Mouse (Mus musculus): ENCODE results near the gene Kcnd3. TPM values are rescaled to one million over a fixed set of nuclear protein-coding genes. Genes with fewer than 3 reads are reported as not detected.

Kcnd3 gene
- total RNA-seq, 2 experiments from 2014 or later: not detected

GRCm38 (mm10) chr3:105573156-105573555 is 121.0 kb downstream of the Kcnd3 start:
- no peak for ATAC-seq (ENCODE audit: poor library complexity, severe bottlenecking)

DNA sequence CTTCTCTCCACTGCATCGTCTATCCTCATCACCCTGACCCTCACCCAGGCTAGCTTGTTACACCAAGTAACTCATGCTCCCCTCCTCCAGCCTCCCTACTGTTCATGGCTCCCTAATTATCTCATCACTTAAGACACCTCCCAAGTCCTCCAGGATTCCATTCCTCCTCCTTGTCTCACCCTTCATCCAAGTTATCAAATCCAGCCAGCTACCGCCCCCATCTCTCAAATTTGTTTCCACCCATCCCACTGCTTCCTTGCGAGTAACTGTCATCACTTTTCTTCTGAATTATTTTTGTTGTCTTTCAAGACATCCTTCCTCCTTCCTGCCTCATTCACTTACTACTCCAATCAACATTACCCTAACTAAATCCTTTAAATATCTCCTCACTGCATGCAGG is 126.2 kb downstream of the Kcnd3 start:
- no peak for ATAC-seq (ENCODE audit: poor library complexity, severe bottlenecking)

DNA sequence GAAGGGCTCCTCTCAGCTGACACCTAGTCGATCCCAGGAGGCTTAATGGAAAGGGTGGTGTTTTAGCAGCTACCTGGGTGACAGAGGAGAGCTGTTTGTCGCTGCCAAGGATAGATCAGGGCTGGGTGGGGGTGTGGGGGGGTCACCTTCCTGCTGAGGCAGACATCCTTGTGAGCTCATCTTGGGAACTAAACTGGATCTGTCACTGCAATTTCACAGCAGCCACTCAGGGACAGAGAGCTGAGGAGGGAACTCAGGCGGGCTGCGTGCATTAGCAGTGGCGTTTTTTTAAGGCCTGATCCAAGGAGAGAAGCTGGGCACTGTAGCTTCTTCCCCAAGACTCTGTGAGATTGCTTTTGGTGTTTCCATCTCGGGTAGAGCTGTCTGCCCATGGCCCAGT is 129.0 kb downstream of the Kcnd3 start:
- no peak for ATAC-seq (ENCODE audit: poor library complexity, severe bottlenecking)

DNA sequence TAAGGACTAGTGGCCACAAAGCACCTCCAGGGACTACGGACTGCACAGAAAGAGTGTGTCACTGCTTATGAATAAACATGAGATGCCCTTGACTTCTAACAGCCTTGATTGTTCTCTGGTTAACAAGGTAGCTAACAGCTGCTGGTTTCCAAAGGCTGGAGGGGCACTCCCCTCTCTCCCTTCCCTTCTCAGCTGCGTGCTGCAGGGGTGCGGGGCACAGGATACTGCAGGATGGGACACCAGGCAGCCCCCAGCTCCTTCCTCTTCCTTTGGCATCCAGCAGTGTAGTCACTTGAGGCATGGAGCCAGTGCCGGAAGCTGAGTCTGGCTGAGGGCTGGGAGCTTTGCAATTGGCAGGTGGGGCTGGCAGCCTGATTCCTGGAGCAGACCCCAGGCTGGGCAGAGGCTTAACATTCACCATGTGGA is 133.6 kb downstream of the Kcnd3 start:
- no peak for ATAC-seq (ENCODE audit: poor library complexity, severe bottlenecking)

DNA sequence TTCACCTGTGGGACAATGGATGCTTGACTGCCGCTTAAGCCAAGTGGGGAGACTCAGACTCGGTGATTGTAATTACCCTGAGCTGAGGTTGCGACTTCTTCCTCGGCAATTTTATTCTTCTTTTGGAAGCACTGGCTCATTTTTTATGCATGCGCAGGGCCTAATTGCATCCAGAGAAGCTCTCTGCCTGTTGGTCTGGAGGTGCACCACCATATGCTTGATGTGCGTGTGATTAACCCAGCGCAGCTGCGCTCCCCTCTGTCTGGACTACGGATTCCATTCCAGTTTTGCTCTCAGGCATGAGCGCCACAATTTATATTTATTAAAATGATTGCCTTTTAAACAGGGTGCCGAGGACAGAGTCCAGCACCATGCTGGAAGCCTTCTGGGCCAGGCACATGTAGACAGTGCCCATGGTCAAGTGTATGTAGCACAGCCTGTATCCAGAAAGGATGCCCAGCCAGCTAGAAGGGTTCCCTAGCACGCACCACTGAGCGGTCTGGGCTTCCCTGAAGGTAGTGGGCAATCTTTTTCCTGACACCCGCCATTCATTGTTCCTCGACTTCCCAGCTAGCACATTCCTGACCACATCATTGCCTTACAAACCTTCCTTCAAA is 138.0 kb downstream of the Kcnd3 start:
- no peak for ATAC-seq (ENCODE audit: poor library complexity, severe bottlenecking)

- no peak for ATAC-seq (ENCODE audit: poor library complexity, severe bottlenecking)
These were observed 139.6 kb downstream of the Kcnd3 start for GRCm38 (mm10) chr3:105591766-105592165.

DNA sequence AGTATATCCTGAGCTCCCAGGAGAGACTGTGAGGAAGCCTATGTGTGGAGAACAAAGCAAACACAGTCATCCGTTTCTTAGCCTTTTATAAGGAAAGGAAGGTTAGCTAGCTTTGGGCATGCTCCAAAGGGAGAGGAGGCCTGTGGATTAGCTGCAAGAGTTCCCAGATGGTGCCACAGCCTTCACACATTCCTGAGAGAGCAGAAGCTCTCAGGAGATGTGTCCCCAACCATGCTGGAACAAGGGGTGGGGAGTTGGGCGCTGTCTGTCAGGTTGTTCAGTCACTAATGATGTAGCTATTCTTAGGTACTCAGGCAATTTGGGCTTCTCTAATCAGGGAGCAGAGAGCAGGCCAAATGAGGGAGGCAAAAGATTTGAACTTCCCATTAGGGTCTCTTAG is 140.1 kb downstream of the Kcnd3 start:
- ATAC-seq (ENCODE audit: poor library complexity, severe bottlenecking): no peak

- ATAC-seq (ENCODE audit: poor library complexity, severe bottlenecking): no peak
These were observed 148.4 kb downstream of the Kcnd3 start for GRCm38 (mm10) chr3:105600483-105600882.

DNA sequence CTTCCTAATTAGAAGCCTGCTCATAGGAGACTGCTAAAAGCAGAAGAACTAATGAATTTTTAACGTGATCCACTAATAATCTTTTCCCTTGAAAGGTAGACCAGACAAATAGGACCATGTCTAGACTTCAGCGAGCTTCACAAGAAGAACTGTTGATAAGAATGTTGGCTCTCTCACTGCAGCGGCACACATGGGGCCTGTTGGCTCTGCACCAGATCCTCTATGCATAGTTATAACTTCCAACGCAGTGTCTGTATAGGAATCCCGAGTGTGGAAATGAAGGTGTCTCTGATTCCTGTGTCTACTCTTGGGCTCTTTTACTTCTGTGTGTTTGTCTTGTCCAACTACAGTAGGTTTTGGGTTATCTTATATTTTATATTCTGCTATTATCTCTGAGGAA is 150.8 kb downstream of the Kcnd3 start:
- no peak for ATAC-seq (ENCODE audit: poor library complexity, severe bottlenecking)

- no peak for ATAC-seq (ENCODE audit: poor library complexity, severe bottlenecking)
These were observed 153.6 kb downstream of the Kcnd3 start for GRCm38 (mm10) chr3:105605726-105606125.

- no peak for ATAC-seq (ENCODE audit: poor library complexity, severe bottlenecking)
These were observed 156.7 kb downstream of the Kcnd3 start for GRCm38 (mm10) chr3:105608857-105609256.

DNA sequence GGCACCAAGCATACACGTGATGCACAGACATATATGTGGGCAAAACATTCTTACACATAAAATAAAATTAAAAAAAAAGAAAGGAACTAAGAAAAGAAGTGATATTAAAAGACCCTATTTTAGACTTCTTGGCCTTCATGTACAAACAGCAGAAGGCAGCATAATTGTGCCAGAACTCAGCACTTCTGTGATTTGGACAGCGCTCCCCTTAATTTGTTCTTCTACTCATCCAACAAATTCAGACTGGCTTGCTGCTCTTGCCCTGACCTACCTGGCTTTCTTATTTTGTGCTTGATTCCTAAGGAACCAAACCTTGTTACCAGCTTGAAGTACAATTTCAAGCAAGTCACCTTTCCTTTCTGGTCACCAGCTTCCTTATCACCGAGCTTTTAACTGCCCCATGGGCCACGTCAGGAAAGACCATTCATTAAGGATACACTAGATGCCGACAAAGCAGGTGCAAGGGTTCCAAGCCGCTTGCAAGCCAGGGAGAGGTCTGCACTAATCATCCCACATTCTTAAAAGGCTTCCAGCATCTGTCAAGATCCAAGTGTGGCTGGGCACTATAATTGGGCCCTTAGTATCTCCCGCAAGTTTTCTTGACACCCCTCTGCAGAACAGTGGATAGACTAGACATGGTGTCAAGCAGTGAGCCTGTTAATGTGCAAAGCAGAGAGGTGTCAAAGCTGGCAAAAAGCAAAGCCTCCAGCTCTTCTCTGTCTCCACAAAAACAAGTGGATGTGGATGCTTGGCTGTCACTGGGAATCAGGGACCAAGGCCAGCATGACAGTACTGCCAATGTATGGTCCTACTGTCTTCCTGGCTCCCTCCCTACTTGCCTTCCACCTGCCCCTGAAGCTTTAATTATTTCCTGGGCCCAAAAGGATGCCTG is 159.6 kb downstream of the Kcnd3 start:
- no peak for ATAC-seq (ENCODE audit: poor library complexity, severe bottlenecking)

DNA sequence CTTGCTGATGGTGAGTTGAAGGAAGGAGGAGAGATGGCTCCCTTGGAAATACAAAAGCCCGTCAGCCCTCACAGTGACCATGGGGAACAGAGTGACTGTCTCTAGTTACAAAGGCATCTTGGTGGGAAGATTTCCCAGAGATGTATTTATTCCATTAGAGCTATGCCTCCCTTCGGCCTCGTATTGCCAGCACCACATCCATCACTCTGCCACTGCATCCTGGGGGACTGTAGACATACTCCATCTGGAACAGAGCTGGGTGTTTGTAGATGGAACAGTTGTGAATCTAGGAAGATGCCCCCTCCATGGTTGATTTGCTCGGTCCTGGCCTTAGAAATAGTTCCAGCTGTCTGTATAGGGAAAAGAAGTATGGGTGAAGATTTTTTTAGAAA is 160.3 kb downstream of the Kcnd3 start:
- ATAC-seq (ENCODE audit: poor library complexity, severe bottlenecking): no peak

DNA sequence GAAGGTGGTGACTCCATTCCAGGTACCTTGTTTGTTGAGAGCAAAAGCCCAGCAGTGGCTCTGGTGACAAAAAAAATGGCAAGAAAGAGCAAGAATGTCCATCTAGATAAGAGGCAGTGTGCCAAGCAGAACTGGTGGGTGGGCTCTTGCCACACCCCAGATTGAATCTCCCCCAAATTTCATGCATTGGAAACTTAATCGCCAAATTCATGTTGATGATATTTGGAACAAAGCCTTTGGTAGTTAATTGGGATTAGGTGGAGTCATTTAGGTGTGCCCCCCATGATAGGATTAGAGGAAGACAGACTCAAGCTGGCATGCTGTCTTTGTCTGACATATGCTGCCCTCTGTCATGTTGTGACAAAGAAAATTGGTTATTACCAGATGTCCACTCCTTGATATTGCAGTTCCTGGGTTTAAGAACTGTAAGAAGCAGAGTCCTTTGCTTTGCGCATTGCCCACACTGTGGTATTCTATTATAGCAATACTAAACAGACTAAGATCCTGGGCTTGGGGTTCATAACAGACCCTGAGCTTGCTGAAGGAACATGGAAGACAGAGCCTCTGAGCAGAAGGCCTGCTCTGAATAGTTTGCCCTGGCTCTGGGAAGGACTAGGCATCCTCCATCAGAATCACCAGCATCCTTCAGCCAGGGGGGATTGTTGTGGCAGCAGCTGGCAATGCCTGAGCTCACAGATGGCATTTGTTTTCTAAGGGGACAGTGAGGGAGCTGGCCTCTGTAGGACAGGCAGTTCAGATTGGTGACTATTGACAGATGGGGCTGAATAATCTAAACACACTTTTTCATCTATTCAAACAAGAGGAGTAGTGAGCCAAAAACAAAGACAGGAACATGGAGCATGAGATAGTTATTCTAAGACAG is 165.0 kb downstream of the Kcnd3 start:
- ATAC-seq (ENCODE audit: poor library complexity, severe bottlenecking): no peak

GRCm38 (mm10) chr3:105621154-105621553 is 169.0 kb downstream of the Kcnd3 start:
- no peak for ATAC-seq (ENCODE audit: poor library complexity, severe bottlenecking)

DNA sequence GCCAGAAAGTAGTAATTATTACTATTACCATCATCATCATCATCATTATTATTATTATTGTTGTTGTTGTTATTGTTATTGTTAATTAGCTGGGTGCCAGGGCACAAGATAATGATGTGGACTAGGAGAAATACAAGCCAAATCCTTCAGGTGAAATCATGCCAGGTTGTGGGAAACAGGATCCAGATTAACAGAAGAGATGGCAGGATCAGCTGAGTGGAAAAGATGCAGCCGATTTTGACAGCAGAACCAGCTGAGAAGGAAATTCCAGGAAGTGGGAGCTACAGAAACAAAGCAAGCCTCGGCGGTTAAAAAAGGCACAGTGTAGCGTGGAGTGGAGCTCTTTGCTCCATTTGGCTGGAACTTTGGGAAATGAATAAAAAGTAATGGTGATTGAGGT is 171.0 kb downstream of the Kcnd3 start:
- no peak for ATAC-seq (ENCODE audit: poor library complexity, severe bottlenecking)

DNA sequence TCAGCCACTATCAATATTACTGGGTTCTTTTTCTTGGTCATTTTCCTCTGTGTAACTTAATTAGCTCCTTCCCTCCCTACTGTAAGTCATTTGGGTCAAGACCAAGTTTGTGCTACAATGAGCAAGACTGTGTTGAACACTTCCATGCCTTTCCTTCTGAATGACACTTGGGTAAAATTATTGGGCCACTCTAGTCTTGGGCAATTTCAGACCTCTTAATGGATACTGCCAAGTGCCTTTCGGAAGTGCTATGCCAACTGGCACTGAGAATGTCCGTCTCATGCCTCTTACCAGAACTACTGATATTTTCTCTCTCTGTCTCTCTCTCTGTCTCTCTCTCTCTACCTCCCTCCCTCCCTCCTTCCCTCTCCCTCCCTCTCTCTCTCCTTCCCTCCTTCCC is 173.8 kb downstream of the Kcnd3 start:
- ATAC-seq (ENCODE audit: poor library complexity, severe bottlenecking): no peak

- ATAC-seq (ENCODE audit: poor library complexity, severe bottlenecking): 0 out of 2 replicates have a peak, but pooled peaks have one; percentile 21
These were observed 175.1 kb downstream of the Kcnd3 start for GRCm38 (mm10) chr3:105627258-105627657.

- no peak for ATAC-seq (ENCODE audit: poor library complexity, severe bottlenecking)
These were observed 180.2 kb downstream of the Kcnd3 start for GRCm38 (mm10) chr3:105632296-105632695.

- no peak for ATAC-seq (ENCODE audit: poor library complexity, severe bottlenecking)
These were observed 180.9 kb downstream of the Kcnd3 start for GRCm38 (mm10) chr3:105633021-105633420.

DNA sequence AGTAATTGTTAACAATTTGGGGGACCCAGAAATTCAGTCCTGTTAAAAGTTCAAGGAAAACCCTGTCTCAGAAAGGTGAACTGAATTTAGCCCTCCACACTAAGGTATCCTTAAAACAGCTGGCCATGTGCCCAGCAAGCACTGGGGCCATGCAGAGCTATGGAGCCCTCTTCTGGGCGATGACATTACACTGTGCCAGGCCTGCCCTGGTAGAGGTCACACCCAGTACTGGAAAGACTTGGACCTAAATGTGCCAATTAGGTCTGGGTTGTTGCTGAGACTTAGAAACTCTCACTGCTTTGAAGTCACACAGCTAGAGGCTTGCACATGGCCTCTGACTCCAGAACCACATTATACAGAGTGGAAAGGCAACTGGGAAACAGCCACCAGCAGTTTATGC is 190.1 kb downstream of the Kcnd3 start:
- ATAC-seq (ENCODE audit: poor library complexity, severe bottlenecking): no peak

Measured in megakaryocyte, adult 5-6 weeks (primary cell).